ENCODE assay signal across 14 mouse cellular contexts in genomic region chr13:112289981-112290380, GRCm38 (mm10). TPM values are rescaled to one million over a fixed set of nuclear protein-coding genes. Genes with fewer than 3 reads are reported as not detected.
DNase-seq lines count a peak whose midpoint lies in the region; ATAC-seq lines count a peak whose summit lies in the region.
"Had no signal": no experiment of that assay in that cellular context is flagged by ENCODE, and none has a peak within 500 bp of the region (broad histone marks: within the 10 kb centered on the region; RNA-seq: fewer than 3 reads in every experiment).

No protein-coding gene starts in this region.

- no peak for ATAC-seq in heart, embryonic 12.5 days (ENCODE audit: insufficient number of reproducible peaks, low FRiP score)
- no peak for ATAC-seq in midbrain, embryonic 12.5 days (ENCODE audit: low FRiP score, low read depth)
- ATAC-seq in monocyte, adult 5-6 weeks (replicated peaks; ENCODE audit: insufficient number of reproducible peaks, low FRiP score, low TSS enrichment, poor library complexity, severe bottlenecking): no peak
- ATAC-seq: lung, postnatal 0 days had no signal

- H3K4me1 ChIP-seq in heart, embryonic 12.5 days (replicated peaks): peaks cover 34% of the 10 kb centered on the region
- peaks cover 10% of the 10 kb centered on the region for H3K4me1 ChIP-seq in midbrain, embryonic 12.5 days

- H3K27me3 ChIP-seq in heart, embryonic 12.5 days (replicated peaks): no peaks in the 10 kb centered on the region
- H3K27me3 ChIP-seq in midbrain, embryonic 12.5 days: no peaks in the 10 kb centered on the region

- H3K9ac ChIP-seq in heart, embryonic 12.5 days: no peak overlapping the region
- H3K9ac ChIP-seq in midbrain, embryonic 12.5 days (replicated peaks): no peak overlapping the region

- WGBS in heart, embryonic 12.5 days: 42% methylated on average over 4 of the region's 4 CpGs
- 65% methylated on average over 4 of the region's 4 CpGs for WGBS in midbrain, embryonic 12.5 days

- no peaks in the 10 kb centered on the region for H3K36me3 ChIP-seq in heart, embryonic 12.5 days
- no peaks in the 10 kb centered on the region for H3K36me3 ChIP-seq in midbrain, embryonic 12.5 days

- no peak overlapping the region for H3K4me3 ChIP-seq in heart, embryonic 12.5 days
- no peak overlapping the region for H3K4me3 ChIP-seq in midbrain, embryonic 12.5 days
- H3K4me3 ChIP-seq: megakaryocyte, embryonic 14.5 days had no signal

- H3K27ac ChIP-seq in heart, embryonic 12.5 days (ENCODE audit: poor library complexity, severe bottlenecking): no peak overlapping the region
- no peak overlapping the region for H3K27ac ChIP-seq in midbrain, embryonic 12.5 days (replicated peaks)
- H3K27ac ChIP-seq: kidney, postnatal 0 days had no signal

- no peaks in the 10 kb centered on the region for H3K9me3 ChIP-seq in heart, embryonic 12.5 days (replicated peaks)
- no peaks in the 10 kb centered on the region for H3K9me3 ChIP-seq in midbrain, embryonic 12.5 days

- DNase-seq in heart, adult 11 months: peak; percentile 34
- DNase-seq in thymus, postnatal 14 days: peak; percentile 18
- no peak for DNase-seq in thymus, postnatal 36 days
- no peak for DNase-seq in cerebellum, adult 11 months
- DNase-seq in cerebellum, adult 9-11 months: no peak
- DNase-seq: gastrocnemius, postnatal 36 days; right cerebral cortex, postnatal 25 days had no signal

- H3K4me2 ChIP-seq in heart, embryonic 12.5 days: no peak overlapping the region
- H3K4me2 ChIP-seq in midbrain, embryonic 12.5 days (replicated peaks): 0 out of 2 replicates have a peak overlapping the region, but pooled peaks have one; percentile 15
- H3K4me2 ChIP-seq: liver, embryonic 11.5 days had no signal

RNA-seq across cellular contexts. Expression of gene Ankrd55, which starts 1.7 kb away (rescaled TPM):
- polyA plus RNA-seq in heart, embryonic 12.5 days (2016; fragmentation: Nextera tagmentation; extraction: Ambion mirVana): 0.15 and 0.36 TPM in 2 replicates
- polyA plus RNA-seq in midbrain, embryonic 12.5 days (2016; fragmentation: Nextera tagmentation; extraction: Ambion mirVana): 1.5 and 3.3 TPM in 2 replicates
- total RNA-seq in monocyte, adult 5-6 weeks (2017): 0.68 TPM in 1 of 3 replicates, not detected in the others
- total RNA-seq: gastrocnemius, postnatal 36 days had no signal

Comparison
In these comparisons a context has a peak if more than half of its experiments do, and no peak if none do; other contexts are left out.
1. DNase-seq: peak in heart, adult 11 months (single experiment) and thymus, postnatal 14 days (single experiment); none in thymus, postnatal 36 days (0 of 2), cerebellum, adult 11 months (single experiment) and cerebellum, adult 9-11 months (single experiment).